Mouse (Mus musculus) left cerebral cortex, postnatal 25 days (tissue): ENCODE measurements around the gene Atoh7. TPM values are rescaled to one million over a fixed set of nuclear protein-coding genes. Genes with fewer than 3 reads are reported as not detected.
A peak's percentile ranks its signal among the peaks of the same experiment; 100 is the strongest.
"Not testable (repeated sequence)": the region's sequence is repeated elsewhere in the genome, so short reads cannot be mapped to it uniquely, and the experiment has no call there.

Source experiments
- DNase-seq, 2 experiments: peaks; one replicate each; pipeline ENCODE4 v3.0.0; 2022; ENCODE audit warnings: low spot score in 2 of 2, mixed read lengths in 1 of 2
- intact Hi-C: fragments of 180-260 bp; cut with DNase I; formaldehyde crosslinking; loops from one replicate; pipeline ENCODE4 v1.15.1; 2025
- total RNA-seq, 2 experiments: library from RNA; stranded (reverse); gene quantifications; 2 replicates each; pipeline ENCODE4 v1.2.3; 2021

Gene Atoh7
- 1 to 10 TPM; 2.9 to 4.1 TPM for total RNA-seq

GRCm38 (mm10) chr10:63099521-63099920 lies at the start of gene Atoh7:
TSS of gene Atoh7 (plus strand) at chr10:63099651.
- intact Hi-C loops = no loop called here
- peak; percentile 13 to 82 for DNase-seq

DNA sequence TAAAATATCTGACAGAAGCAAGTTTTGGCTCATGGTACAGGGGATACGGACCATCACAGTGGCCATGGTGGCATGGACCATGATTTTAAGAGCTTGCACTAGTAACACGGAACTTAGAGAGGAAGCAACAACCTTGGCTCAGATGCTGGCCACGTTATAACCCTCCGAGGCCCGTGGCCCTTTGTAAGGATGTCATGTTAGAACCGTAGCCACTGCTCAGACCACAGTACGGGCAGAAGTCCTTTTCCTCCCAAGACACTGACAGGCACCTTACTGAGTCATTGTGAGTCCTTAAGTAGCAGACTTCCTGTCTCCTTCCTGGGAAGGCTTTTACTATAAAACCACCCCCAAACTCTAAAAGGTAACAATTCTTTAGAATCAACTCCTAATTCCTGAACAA lies 48.2 kb upstream of the Atoh7 start:
- DNase-seq = no peak
- intact Hi-C loops = no loop called here

GRCm38 (mm10) chr10:63052011-63052410 lies 47.4 kb upstream of the Atoh7 start:
- no peak for DNase-seq
- intact Hi-C loops = no loop called here

GRCm38 (mm10) chr10:63053007-63053406 lies 46.4 kb upstream of the Atoh7 start:
- no peak for DNase-seq

DNA sequence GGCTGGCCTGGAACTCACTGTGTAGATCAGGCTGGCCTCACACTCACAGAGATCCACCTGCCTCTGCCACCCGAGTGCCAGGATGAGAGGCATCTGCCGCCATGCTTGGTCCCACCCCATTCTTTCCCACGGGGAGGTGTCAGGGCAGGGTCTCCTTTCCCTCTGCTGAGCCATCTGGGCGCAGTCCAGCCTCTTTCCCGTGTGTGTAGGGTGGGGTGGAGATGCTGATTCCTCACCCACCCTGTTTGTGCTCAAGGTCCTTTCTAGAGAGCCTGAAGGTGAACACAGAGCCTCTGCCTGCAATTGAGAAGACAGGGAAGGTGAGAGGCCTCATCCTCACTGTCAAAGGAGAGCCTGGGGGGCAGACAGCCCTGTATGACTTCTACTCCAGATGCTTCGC lies 45.4 kb upstream of the Atoh7 start:
- DNase-seq, intact Hi-C loops: not testable (repeated sequence)

More at GRCm38 (mm10) chr10:63053007-63053406, 46.4 kb upstream of the Atoh7 start:
- intact Hi-C loops = no loop called here

DNA sequence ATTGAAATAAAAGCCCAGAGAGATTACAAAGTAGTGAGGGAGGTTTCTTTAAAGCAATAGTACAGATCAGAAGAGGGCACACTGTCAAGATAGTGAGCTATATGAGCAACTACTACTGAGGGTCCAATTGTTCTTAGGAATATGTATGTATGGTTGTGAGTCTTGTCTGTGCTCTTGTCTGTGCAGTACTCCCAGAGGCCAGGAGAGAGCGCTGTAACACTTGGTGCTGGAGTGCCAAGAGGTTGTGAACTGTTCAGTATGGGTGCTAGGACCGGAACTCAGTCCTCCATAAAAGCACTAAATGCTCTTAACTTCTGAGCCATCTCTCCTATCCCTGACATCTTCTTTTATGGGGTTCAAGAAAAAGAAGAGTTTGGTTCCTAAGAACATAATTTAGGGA lies 44.9 kb upstream of the Atoh7 start:
- no peak for DNase-seq
- intact Hi-C loops = no loop called here

- intact Hi-C loops = no loop called here
- DNase-seq = no peak
Measured at GRCm38 (mm10) chr10:63056966-63057750, 42.3 kb upstream of the Atoh7 start.

DNA sequence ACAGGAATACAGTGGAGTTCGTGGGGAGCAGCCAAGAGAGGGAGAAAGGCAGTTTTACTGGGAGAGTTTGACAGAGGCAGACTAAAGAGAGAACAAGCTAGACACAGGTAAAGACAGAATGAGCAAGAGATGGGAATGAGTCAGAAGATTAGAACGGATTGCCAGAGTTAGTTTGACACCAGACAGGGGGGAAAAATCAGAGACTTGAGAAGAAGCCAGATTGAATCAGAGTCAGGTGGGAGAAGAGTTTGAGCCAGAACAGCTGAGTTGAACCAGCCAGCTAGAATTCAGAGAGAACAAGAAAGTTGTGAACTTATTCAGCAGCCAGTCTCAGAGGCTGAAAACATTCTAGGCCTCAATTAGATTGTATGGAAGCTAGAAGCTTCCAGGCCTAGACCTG lies 39.6 kb upstream of the Atoh7 start, which contains the start of gene Pbld1:
Pbld1 (plus strand) TSS at position 301 of the 400 bp plus-strand sequence.
- intact Hi-C loops = loop anchor here (10.0 kb wide), 1 partner anchor 75 kb away; the partner anchor contains the start of gene Rufy2
- DNase-seq = no peak

- DNase-seq = no peak
- intact Hi-C loops = loop anchor here (10.0 kb wide), 1 partner anchor 76 kb away; the partner anchor contains the start of gene Rufy2
Measured at GRCm38 (mm10) chr10:63060406-63060805, 39.0 kb upstream of the Atoh7 start.

DNA sequence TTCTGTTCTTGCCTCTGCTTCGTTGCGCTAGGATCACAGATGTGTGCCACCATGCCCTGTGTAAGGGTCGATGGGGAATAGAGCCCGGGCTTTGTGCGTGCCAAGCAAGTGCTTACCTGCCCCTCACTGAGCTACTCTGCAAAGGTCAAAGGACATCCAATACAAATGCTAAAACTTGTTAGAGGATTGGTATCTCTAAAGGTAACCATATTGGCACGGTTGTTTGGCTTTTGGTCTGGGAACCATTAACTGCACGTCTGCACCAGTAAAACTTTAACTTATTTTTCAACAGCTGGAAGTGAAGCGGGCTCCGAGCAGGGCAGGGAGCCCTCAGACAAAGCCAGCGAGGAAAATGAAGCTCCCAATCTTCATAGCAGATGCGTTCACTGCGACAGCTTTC lies 38.2 kb upstream of the Atoh7 start:
- no peak for DNase-seq
- intact Hi-C loops = loop anchor here (10.0 kb wide), 1 partner anchor 76 kb away; the partner anchor contains the start of gene Rufy2

GRCm38 (mm10) chr10:63062696-63063095 lies 36.8 kb upstream of the Atoh7 start:
- DNase-seq = no peak
- intact Hi-C loops = loop anchor here (10.0 kb wide), 1 partner anchor 78 kb away; the partner anchor contains the start of gene Rufy2

- no peak for DNase-seq
- intact Hi-C loops = loop anchor here (10.0 kb wide), 1 partner anchor 79 kb away; the partner anchor contains the start of gene Rufy2
Measured at GRCm38 (mm10) chr10:63063365-63063764, 36.1 kb upstream of the Atoh7 start.

GRCm38 (mm10) chr10:63064516-63064915 lies 34.9 kb upstream of the Atoh7 start:
- no peak for DNase-seq
- intact Hi-C loops = loop anchor here (2.0 to 10.0 kb wide), 2 partner anchors 40 to 80 kb away; partner anchors contain the start of genes Hnrnph3, Pbld2 and Rufy2

- no peak for DNase-seq
- intact Hi-C loops = loop anchor here (2.0 to 10.0 kb wide), 2 partner anchors 41 to 81 kb away; partner anchors contain the start of genes Hnrnph3, Pbld2 and Rufy2
Measured at GRCm38 (mm10) chr10:63065561-63065960, 33.9 kb upstream of the Atoh7 start.

- peak; percentile 71 to 80 for DNase-seq
- intact Hi-C loops = loop anchor here (2.0 to 10.0 kb wide), 2 partner anchors 41 to 81 kb away; partner anchors contain the start of genes Hnrnph3, Pbld2 and Rufy2
Measured at GRCm38 (mm10) chr10:63065988-63066387, 33.5 kb upstream of the Atoh7 start.

GRCm38 (mm10) chr10:63086304-63086703 lies 13.1 kb upstream of the Atoh7 start:
- intact Hi-C loops = loop anchor here (10.0 kb wide), 1 partner anchor 272 kb away; no protein-coding TSS in a partner anchor
- DNase-seq = no peak

DNA sequence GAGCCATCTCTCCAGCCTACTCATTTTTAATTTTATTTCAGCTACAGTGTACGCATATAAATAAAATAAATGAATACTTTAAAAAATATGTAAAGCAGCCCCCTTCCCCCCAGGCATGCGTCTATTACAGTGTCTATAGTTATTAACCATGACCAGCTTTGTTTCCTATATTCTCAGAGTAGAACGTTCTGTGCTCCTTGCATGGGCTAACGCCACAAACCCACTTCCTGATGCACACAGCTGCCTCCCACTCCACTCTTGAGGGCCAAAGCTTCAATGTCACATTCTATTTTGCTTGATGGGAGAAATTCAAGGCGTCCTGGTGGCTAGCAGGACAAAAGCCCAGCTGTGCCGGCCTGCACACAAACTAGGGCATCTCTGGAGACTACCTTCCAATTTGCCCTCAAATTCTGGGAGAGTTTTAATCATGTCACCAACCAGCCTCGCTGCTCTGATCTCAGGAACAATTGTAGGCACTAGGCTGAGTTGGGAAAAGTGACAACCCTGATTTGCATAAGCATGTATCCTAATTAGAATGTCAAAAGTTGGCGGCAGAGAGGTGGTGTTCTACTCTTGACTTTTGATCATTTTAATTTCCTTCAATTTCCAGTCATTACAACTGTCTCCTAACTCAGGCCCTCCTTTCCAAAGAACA lies 10.2 kb upstream of the Atoh7 start:
- no peak for DNase-seq
- intact Hi-C loops = loop anchor here (10.0 kb wide), 1 partner anchor 274 kb away; no protein-coding TSS in a partner anchor

- intact Hi-C loops = loop anchor here (10.0 kb wide), 1 partner anchor 275 kb away; no protein-coding TSS in a partner anchor
- peak; percentile 20 to 21 for DNase-seq
Measured at GRCm38 (mm10) chr10:63089758-63090571, 9.5 kb upstream of the Atoh7 start.

DNA sequence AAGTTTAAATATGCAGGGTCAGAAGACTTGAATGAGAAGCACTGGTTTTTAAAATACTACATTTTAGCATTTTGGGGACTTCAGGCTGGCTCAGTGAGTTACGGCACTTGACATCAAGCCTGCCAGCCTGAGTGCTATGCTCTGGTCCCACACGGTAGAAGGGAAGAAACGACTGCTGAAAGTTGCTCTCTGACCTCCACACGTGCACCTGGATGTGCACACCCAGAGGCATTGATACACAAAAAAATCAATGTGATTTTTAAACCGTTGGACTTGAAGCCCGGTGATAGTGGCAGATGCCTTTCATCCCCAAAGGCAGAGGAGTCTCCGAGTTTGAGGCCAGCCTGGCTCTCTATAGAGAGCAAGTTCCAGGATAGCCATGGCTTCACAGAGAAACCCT lies 7.5 kb upstream of the Atoh7 start:
- no peak for DNase-seq
- intact Hi-C loops = no loop called here
